Mouse (Mus musculus) heart, postnatal 0 days (tissue): ENCODE data around the gene 1700001O22Rik.
A peak's percentile ranks its signal among the peaks of the same experiment; 100 is the strongest.

ENCODE experiments used
- CTCF ChIP-seq: IDR thresholded peaks from 2 replicates; pipeline ENCODE4 v1.5.1; 2016; ENCODE audit warnings: antibody characterized with exemption, control low read depth, low read depth
- EP300 ChIP-seq: IDR thresholded peaks from 2 replicates; pipeline ENCODE4 v1.6.1; 2016; ENCODE audit warnings: antibody characterized with exemption, low read depth

- peak; percentile 50 for TF ChIP-seq CTCF
- TF ChIP-seq EP300, result no peak
Observed at GRCm38 (mm10) chr2:30829315-30829714, 25.9 kb upstream of the 1700001O22Rik start.
